Mouse (Mus musculus) cerebellum, adult 2 months (tissue): ENCODE data around the gene Tjp2. TPM values are rescaled to one million over a fixed set of nuclear protein-coding genes. Genes with fewer than 3 reads are reported as not detected.

ENCODE experiments used
- DNase-seq, 2 experiments: peaks; one replicate each; pipeline ENCODE4 v3.0.0; 2021
- H3K27ac ChIP-seq: fragments of 200-500 bp; 2 replicates; pipeline ENCODE4 v1.5.1; 2012; ENCODE audit warnings: low read length, control low read depth, inconsistent platforms; ENCODE audit not compliant: insufficient read depth
- H3K27me3 ChIP-seq: fragments of 200-500 bp; 2 replicates; pipeline ENCODE4 v1.6.1; 2012; ENCODE audit warnings: inconsistent platforms, mild to moderate bottlenecking, low read length, moderate library complexity; ENCODE audit not compliant: control insufficient read depth, insufficient read depth
- H3K4me1 ChIP-seq: fragments of 200-500 bp; 2 replicates; pipeline ENCODE4 v1.6.1; 2011; ENCODE audit warnings: low read length; ENCODE audit not compliant: control insufficient read depth, insufficient read depth
- H3K4me3 ChIP-seq: fragments of 200-500 bp; replicated peaks from 2 replicates; pipeline ENCODE3; 2011; ENCODE audit warnings: mild to moderate bottlenecking, low read depth, low read length, control low read depth; ENCODE audit not compliant: insufficient read depth
- CTCF ChIP-seq: fragments of 200-500 bp; IDR thresholded peaks from 2 replicates; pipeline ENCODE4 v1.5.1; 2011; ENCODE audit warnings: low read depth, mild to moderate bottlenecking, control low read depth, low read length, moderate library complexity, borderline replicate concordance; ENCODE audit not compliant: insufficient read depth
- POLR2A ChIP-seq: fragments of 200-500 bp; IDR thresholded peaks from 2 replicates; pipeline ENCODE4 v1.6.1; 2011; ENCODE audit warnings: low read length, control low read depth, borderline replicate concordance; ENCODE audit not compliant: insufficient read depth
- WGBS: fragments of 180-500 bp; shearing (Covaris S2); methylation state at CpG from one replicate; pipeline ENCODE4 v1.1.7; 2018; 5-methylcytosine and 5-hydroxymethylcytosine counted together
- polyA plus RNA-seq: library from polyadenylated mRNA; depleted of rRNA; stranded (reverse); fragments of >200 nt; gene quantifications from 2 replicates; pipeline ENCODE4 v1.2.3, GENCODE M21; 2012

Tjp2 gene
- polyA plus RNA-seq, 1 experiment, result 26.5 TPM

- H3K4me1 ChIP-seq, result no peaks in the 10 kb centered on the region
- under 1% methylated on average over 103 of the region's 103 CpGs for WGBS
- DNase-seq, result peak; percentile 98
- peak overlapping the region; percentile 82 for H3K27ac ChIP-seq
- peak overlapping the region; percentile 83 for H3K4me3 ChIP-seq
- no peaks in the 10 kb centered on the region for H3K27me3 ChIP-seq
- peak; percentile 73 for TF ChIP-seq POLR2A
- no peak for TF ChIP-seq CTCF
Observed at GRCm38 (mm10) chr19:24173608-24174523, 51.0 kb downstream of the Tjp2 start.

- Histone ChIP-seq H3K27ac (no peak overlapping the region), H3K4me1 (no peaks in the 10 kb centered on the region), H3K4me3 (no peak overlapping the region), H3K27me3 (no peaks in the 10 kb centered on the region)
- TF ChIP-seq POLR2A (no peak), CTCF (no peak)
- WGBS, result 52% methylated on average over 6 of the region's 6 CpGs
- DNase-seq, result no peak
Observed at GRCm38 (mm10) chr19:24173020-24173419, 51.8 kb downstream of the Tjp2 start.

GRCm38 (mm10) chr19:24168531-24168930 is 56.3 kb downstream of the Tjp2 start:
- DNase-seq, result no peak
- no peak overlapping the region for H3K27ac ChIP-seq
- 89% methylated on average over 10 of the region's 10 CpGs for WGBS
- no peaks in the 10 kb centered on the region; the same call in 1 of the 2 replicates for H3K4me1 ChIP-seq
- H3K4me3 ChIP-seq, result no peak overlapping the region
- no peaks in the 10 kb centered on the region for H3K27me3 ChIP-seq
- no peak for TF ChIP-seq CTCF
- TF ChIP-seq POLR2A, result no peak

DNA sequence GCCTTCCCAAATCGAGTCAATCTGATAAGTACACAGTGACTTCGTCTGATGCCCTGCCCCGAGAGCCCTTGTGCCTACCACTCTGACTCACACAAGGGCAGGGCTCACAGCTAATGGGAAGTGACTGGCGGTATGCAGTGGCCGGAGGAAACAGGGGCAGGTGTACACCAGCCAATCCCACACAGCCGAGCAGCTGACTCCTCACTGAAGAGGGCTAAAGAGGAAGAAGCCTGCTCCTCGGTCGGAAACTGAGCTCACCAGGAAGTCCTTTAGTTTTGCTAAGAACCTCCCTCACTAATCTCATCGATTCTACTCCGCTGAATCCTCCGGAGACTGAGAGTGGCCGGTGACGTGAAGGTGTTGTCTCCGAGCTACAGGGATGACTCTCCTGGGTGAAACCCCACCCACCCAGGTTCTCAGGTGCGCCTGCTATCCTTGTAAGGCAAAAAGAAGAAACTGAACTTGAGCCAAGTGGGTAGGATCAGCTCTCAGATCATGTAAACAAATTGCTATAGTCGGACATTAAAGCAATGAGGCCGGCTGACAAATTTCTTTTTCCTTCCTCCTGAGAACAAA is 58.2 kb downstream of the Tjp2 start:
- TF ChIP-seq CTCF (no peak), POLR2A (no peak)
- no peak overlapping the region for H3K4me3 ChIP-seq
- H3K27ac ChIP-seq, result no peak overlapping the region
- no peaks in the 10 kb centered on the region; the same call in 1 of the 2 replicates for H3K4me1 ChIP-seq
- 39% methylated on average over 17 of the region's 17 CpGs for WGBS
- no peaks in the 10 kb centered on the region for H3K27me3 ChIP-seq
- DNase-seq, result no peak

GRCm38 (mm10) chr19:24163974-24164373 is 60.9 kb downstream of the Tjp2 start:
- Histone ChIP-seq H3K27me3 (no peaks in the 10 kb centered on the region), H3K4me3 (no peak overlapping the region), H3K4me1 (no peaks in the 10 kb centered on the region; the same call in 1 of the 2 replicates), H3K27ac (no peak overlapping the region)
- DNase-seq, result no peak
- TF ChIP-seq POLR2A (no peak), CTCF (no peak)
- 57% methylated on average over 4 of the region's 4 CpGs for WGBS

GRCm38 (mm10) chr19:24160460-24160859 is 64.4 kb downstream of the Tjp2 start:
- no peak for DNase-seq
- Histone ChIP-seq H3K4me1 (no peaks in the 10 kb centered on the region), H3K4me3 (no peak overlapping the region), H3K27me3 (no peaks in the 10 kb centered on the region), H3K27ac (no peak overlapping the region)
- WGBS, result 66% methylated on average over 8 of the region's 8 CpGs
- TF ChIP-seq POLR2A, result no peak
- no peak for TF ChIP-seq CTCF

DNA sequence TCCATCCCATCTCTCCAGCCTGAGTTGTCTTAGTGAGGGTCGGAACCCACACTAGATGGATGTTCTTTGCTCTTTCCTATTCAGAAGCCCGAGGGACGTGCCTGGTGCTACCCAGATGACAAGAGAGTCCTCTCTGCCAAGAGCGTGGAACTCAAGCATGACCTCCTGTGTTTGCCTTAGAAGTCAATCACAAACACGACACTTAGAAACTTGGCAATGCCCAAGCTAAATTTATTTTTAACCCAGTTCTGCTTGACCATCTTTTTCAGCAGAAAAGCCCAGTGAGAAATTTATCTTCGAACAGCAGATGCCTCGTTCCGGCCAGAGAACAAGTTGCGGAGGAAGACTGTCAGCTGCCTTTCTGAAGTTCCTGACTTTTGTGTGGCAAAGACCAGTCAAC is 65.1 kb downstream of the Tjp2 start:
- H3K27me3 ChIP-seq, result no peaks in the 10 kb centered on the region
- DNase-seq, result no peak
- H3K4me1 ChIP-seq, result no peaks in the 10 kb centered on the region
- no peak overlapping the region for H3K4me3 ChIP-seq
- H3K27ac ChIP-seq, result no peak overlapping the region
- no peak for TF ChIP-seq CTCF
- TF ChIP-seq POLR2A, result no peak
- 29% methylated on average over 9 of the region's 9 CpGs for WGBS
